Mouse (Mus musculus): ENCODE measurements around the gene Ift81. TPM values are rescaled to one million over a fixed set of nuclear protein-coding genes. Genes with fewer than 3 reads are reported as not detected.

The Ift81 gene
- polyA plus RNA-seq, 1 experiment from 2014 or later: 46.0 TPM

GRCm38 (mm10) chr5:122501101-122502076 is 112.9 kb downstream of the Ift81 start:
- Histone ChIP-seq H3K27ac (ENCODE audit: low read length) (peak overlapping the region; percentile 98), H3K9me3 (ENCODE audit: control insufficient read depth, low read length) (peaks cover 2% of the 10 kb centered on the region; the same call in 1 of the 2 replicates), H3K4me2 (ENCODE audit: low read depth, low read length) (peak overlapping the region; percentile 72), H3K9ac (ENCODE audit: low read length) (peak overlapping the region; percentile 99), H3K4me3 (ENCODE audit: low read length) (peak overlapping the region; percentile 97), H3K36me3 (ENCODE audit: control insufficient read depth, insufficient read depth, low read length) (peaks cover 3% of the 10 kb centered on the region; the same call in 1 of the 2 replicates), H3K4me1 (replicated peaks; ENCODE audit: control insufficient read depth, insufficient read depth, low read length) (peaks cover 24% of the 10 kb centered on the region), H3K27me3 (ENCODE audit: control insufficient read depth, insufficient read depth, low read depth, low read length) (no peaks in the 10 kb centered on the region)
- peak; percentile 42 for ATAC-seq (ENCODE audit: low read depth)
- WGBS: 0% methylated on average over 87 of the region's 113 CpGs

- Histone ChIP-seq H3K27ac (ENCODE audit: low read length) (no peak overlapping the region), H3K4me1 (replicated peaks; ENCODE audit: control insufficient read depth, insufficient read depth, low read length) (peaks cover 24% of the 10 kb centered on the region), H3K36me3 (ENCODE audit: control insufficient read depth, insufficient read depth, low read length) (peaks cover 3% of the 10 kb centered on the region; the same call in 1 of the 2 replicates), H3K4me3 (ENCODE audit: low read length) (peak overlapping the region; percentile 97), H3K9ac (ENCODE audit: low read length) (peak overlapping the region; percentile 99), H3K9me3 (ENCODE audit: control insufficient read depth, low read length) (no peaks in the 10 kb centered on the region), H3K4me2 (ENCODE audit: low read depth, low read length) (peak overlapping the region; percentile 72), H3K27me3 (ENCODE audit: control insufficient read depth, insufficient read depth, low read depth, low read length) (no peaks in the 10 kb centered on the region)
- 14% methylated on average over 5 of the region's 5 CpGs for WGBS
- no peak for ATAC-seq (ENCODE audit: low read depth)
Measured at GRCm38 (mm10) chr5:122500563-122500962, 113.8 kb downstream of the Ift81 start.

Other genes starting within 250 kb of the Ift81 start
- 76.2 and 76.8 TPM in 2 replicates for gene Gpn3, start 242.6 kb downstream of the Ift81 start, polyA plus RNA-seq (2015; fragmentation: Nextera tagmentation; extraction: Ambion mirVana)
- 65.2 and 66.5 TPM in 2 replicates for gene Fam216a, start 242.2 kb downstream of the Ift81 start, polyA plus RNA-seq (2015; fragmentation: Nextera tagmentation; extraction: Ambion mirVana)
- gene Arpc3, start 222.6 kb downstream of the Ift81 start, polyA plus RNA-seq (2015; fragmentation: Nextera tagmentation; extraction: Ambion mirVana): 158 and 162 TPM in 2 replicates
- gene Anapc7, start 192.8 kb downstream of the Ift81 start, polyA plus RNA-seq (2015; fragmentation: Nextera tagmentation; extraction: Ambion mirVana): 42.8 and 44.0 TPM in 2 replicates
- 28.8 TPM in 2 replicates for gene Atp2a2, start 112.3 kb downstream of the Ift81 start, polyA plus RNA-seq (2015; fragmentation: Nextera tagmentation; extraction: Ambion mirVana)
- gene P2rx7, start 29.4 kb upstream of the Ift81 start, polyA plus RNA-seq (2015; fragmentation: Nextera tagmentation; extraction: Ambion mirVana): 4.2 TPM in 2 replicates
- gene P2rx4, start 93.0 kb upstream of the Ift81 start, polyA plus RNA-seq (2015; fragmentation: Nextera tagmentation; extraction: Ambion mirVana): 19.6 and 22.7 TPM in 2 replicates
- gene Camkk2, start 164.9 kb upstream of the Ift81 start, polyA plus RNA-seq (2015; fragmentation: Nextera tagmentation; extraction: Ambion mirVana): 30.2 and 33.1 TPM in 2 replicates
- gene Anapc5, start 206.8 kb upstream of the Ift81 start, polyA plus RNA-seq (2015; fragmentation: Nextera tagmentation; extraction: Ambion mirVana): 400 and 403 TPM in 2 replicates
- 29.1 and 33.6 TPM in 2 replicates for gene Rnf34, start 235.5 kb upstream of the Ift81 start, polyA plus RNA-seq (2015; fragmentation: Nextera tagmentation; extraction: Ambion mirVana)